Mouse (Mus musculus) ovary, postnatal 10 days (tissue): ENCODE measurements at regions not wholly inside any gene's neighbourhood (a gene's known extent, or its start where the extent isn't known, plus 50 kb on each side); places are given as distances from the start of the nearest gene placed in this dataset.

ENCODE experiments used
- DNase-seq: peaks from one replicate; pipeline ENCODE4 v3.0.0; 2022; ENCODE audit warnings: low spot score

- no peak for DNase-seq
Observed at GRCm38 (mm10) chr10:96325297-96325696, 188.9 kb downstream of the Gm5426 start.

DNA sequence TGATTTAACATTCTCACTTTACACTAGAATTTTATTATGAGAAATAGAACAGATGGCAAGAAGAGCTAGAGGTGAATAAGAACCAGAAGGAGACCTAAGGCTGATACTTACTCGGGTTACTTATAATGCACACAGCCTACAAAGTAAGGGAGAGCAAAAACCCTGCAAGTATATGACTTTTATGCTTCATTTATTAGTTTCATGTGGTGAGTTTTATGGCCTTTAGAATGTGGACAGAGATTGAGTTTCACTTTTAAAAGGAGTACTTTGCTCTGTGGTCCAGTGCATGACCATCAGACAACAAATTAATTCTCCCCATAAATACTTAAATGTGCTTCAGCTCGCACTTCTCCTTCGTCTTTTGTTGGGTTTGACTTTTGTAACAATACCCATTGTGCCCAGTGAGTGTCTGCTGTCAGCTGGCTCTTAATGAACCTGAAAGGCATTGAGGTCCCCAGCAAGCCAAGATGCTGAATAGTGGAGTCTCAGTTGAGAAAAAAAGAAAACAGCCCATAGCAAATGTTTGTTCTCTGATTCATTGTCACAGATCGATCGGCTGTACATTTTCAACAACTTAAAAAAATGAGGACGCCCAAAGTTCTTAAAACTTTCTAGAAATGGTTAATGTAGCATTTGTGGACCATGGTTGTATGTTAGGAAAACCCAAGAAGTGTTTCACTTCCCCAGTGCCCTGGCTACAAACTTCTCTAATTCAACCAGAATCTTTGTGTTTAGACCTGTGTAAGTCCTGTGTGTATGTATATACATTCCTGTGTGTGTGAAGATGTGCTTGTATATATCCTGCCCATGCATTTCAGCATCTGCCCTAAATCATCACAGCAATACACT lies 194.5 kb downstream of the Gm5426 start:
- no peak for DNase-seq

GRCm38 (mm10) chr10:96332731-96333201 lies 196.4 kb downstream of the Gm5426 start:
- no peak for DNase-seq

GRCm38 (mm10) chr10:96333224-96333623 lies 196.8 kb downstream of the Gm5426 start:
- DNase-seq = no peak

GRCm38 (mm10) chr10:96336271-96336670 lies 199.9 kb downstream of the Gm5426 start:
- DNase-seq = no peak

DNA sequence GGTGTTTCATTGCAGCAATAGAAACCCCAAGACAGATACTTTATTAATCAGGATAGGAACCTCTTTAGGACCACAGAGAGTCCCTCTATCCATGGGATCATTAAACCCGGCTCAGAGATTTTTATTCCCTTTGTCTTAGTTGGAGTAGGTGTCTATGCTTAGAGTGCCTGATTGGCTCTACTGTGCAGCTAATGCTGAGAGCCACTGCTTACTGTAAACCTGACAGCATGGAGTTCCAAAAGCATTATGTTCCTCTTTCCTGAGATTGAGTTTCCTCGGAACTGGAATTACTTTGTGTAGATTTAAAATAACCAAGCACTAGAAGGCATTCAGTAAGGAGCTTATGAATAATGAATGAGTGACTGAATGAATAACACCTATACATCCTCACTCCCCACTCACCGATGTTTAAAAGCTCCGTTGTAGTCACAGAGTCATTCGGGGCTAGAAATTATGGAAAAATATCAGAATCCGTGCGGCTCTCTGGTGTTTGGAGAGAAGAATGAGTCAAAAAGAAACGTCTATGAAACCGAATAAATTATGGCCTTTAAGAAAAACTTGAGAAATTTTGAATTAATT lies 200.8 kb downstream of the Gm5426 start:
- no peak for DNase-seq

GRCm38 (mm10) chr10:96337797-96338608 lies 201.6 kb downstream of the Gm5426 start:
- DNase-seq = no peak

GRCm38 (mm10) chr10:96338609-96338978 lies 202.2 kb downstream of the Gm5426 start:
- no peak for DNase-seq

GRCm38 (mm10) chr10:96342476-96342875 lies 206.1 kb downstream of the Gm5426 start:
- no peak for DNase-seq

- DNase-seq = no peak
Observed at GRCm38 (mm10) chr10:96343666-96344065, 207.3 kb downstream of the Gm5426 start.

GRCm38 (mm10) chr10:96350692-96351091 lies 214.3 kb downstream of the Gm5426 start:
- no peak for DNase-seq

DNA sequence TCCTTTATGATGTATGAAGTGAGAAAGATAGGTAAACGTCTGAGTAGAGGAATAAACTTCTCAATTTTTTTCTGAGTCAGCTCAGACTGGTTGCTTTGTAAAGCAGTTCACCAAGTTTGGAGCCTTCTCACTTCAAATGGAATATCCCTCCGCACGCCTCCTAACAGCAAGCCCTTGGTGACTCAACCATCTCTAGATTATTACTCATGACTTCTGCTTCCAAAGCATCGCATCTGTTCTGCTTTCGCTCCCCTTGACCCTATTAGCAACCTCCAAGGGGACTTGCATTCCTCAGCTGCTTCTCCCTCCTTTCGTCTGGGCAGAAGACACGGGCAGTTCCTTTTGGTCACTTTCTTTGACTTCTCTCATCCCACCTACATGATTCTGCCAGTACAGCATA lies 214.9 kb downstream of the Gm5426 start:
- DNase-seq = no peak

DNA sequence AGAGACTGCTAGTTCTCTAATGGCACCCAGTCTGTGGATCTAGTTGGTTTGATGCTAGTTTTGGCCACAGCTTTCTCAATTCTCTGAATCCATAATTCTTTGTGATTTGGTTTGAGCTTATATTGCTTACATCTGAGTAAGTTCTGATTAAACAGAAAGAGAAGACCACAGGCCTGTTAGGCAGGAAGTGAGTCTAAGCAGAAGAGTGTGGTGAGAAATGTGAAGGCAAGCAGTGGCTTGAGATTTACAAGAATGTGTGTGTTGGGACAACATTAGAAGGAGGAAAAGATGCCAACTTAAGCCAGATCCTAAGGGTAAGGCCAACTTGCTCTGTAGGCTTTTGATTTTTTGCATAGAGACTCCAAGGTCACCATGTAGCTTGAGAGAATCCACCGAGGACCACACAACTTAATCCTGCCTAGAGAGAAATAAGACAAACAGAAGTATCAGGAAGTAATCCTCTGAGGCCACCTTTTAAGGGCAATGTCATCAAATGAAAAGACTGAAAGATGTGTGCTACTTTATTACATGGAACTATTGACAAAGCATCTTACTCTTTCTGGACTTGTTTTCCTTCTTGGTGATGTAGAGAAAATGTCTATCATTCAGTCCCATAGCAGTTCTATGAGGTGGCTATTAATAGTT lies 220.7 kb downstream of the Gm5426 start:
- no peak for DNase-seq

DNA sequence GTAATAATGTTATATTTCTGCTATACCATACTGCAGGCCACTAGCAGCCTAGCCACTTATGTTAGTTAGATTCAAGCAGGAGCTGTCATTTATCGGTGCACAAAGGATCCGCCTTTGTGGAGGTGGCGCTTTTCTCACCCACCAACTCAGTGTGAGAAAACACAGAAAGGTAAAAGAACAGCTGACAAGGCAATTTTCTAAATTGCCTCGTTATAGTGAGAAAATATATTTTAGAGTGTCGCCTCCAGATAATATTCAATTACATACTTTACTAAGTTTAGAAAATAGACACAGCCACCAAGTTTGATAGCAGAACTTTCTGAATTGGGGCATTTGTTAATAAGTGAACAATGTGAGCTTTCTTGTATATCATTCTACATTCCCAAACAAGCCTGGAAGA lies 221.2 kb downstream of the Gm5426 start:
- no peak for DNase-seq

DNA sequence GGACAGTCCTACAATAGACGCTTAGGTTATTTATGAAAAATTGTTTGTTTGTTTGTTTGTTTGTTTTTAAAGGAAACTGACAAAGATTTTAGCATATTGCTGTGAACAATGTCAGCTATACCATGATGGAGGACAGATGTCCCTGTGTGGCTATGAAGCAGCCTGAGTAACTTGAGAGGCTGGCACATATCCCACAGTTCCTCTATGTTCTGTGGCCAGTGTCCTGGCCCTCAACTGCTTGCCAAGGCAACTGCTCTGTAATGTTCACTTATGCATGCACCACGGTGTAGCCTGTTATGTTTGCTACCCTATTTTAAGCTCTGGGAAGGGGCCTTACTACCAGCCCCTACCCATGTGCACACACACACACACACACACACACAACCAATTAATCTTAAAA lies 222.6 kb downstream of the Gm5426 start:
- no peak for DNase-seq

- no peak for DNase-seq
Observed at GRCm38 (mm10) chr10:96362211-96362610, 225.8 kb downstream of the Gm5426 start.

DNA sequence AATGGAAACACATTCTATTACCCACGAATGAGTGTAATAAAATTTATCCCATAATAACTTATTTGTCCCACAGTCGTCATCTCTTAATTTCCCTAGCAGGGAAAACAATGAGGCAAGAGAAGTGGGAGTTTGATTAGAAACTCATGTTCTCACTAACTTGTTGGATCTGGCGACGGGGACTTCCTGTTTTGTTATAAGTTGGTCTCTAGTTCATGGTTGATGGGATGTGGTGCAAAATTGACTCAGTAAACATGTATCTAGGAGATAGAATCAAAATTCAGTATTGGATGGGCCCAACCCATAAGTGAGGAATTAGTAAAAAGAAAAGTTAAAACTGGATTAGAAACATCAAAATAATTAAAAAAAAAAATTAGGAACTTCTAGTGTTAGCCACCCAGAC lies 227.5 kb downstream of the Gm5426 start:
- no peak for DNase-seq

GRCm38 (mm10) chr10:96365101-96365500 lies 228.7 kb downstream of the Gm5426 start:
- DNase-seq = no peak

- DNase-seq = no peak
Observed at GRCm38 (mm10) chr10:96366871-96367270, 230.5 kb downstream of the Gm5426 start.

- DNase-seq = no peak
Observed at GRCm38 (mm10) chr10:96370547-96371320, 234.3 kb downstream of the Gm5426 start.

DNA sequence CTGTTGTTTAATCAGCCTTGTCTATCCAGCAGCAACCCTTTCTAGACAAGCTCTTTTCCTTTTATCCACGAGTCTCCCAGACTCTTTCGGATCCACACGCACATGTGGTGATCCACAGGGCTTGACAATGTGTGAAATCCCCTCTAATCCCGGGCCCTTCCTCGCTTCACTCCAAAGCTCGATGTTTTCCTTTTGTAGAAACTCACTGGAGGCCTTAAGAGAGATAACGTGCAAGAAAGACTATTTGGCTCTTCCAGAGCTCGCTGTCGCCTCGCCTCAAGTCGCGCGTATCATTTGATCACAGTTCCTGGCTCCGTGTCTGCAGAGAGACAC lies 234.9 kb downstream of the Gm5426 start:
- DNase-seq = no peak
